Mouse (Mus musculus): ENCODE results near the gene Gad1. TPM values are rescaled to one million over a fixed set of nuclear protein-coding genes. Genes with fewer than 3 reads are reported as not detected.

Gad1 gene
- polyA plus RNA-seq (2012; rRNA removed) = 125 and 130 TPM in 2 replicates

DNA sequence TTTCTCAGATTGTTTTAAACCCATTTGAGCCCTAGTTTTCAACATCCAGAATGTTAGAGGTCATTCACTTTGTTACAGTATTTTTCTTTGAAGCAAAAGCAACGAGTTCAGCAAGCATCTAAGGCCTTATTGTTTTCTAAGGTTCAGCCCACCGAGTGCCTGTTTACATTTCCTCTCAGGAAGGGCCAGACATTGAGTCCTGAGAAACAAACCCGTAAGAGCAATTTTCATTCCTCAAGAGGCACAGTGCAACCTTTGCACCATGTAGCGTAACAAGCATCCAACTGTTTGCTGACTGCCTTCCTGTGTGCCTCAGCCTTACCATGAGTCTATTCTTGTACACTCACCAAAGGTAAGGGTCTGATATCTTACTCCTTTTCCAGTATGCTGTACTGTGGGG, at the start of gene Gad1:
Gene Gad1 (plus strand): TSS at position 301 of the 400 bp plus-strand sequence.

DNA sequence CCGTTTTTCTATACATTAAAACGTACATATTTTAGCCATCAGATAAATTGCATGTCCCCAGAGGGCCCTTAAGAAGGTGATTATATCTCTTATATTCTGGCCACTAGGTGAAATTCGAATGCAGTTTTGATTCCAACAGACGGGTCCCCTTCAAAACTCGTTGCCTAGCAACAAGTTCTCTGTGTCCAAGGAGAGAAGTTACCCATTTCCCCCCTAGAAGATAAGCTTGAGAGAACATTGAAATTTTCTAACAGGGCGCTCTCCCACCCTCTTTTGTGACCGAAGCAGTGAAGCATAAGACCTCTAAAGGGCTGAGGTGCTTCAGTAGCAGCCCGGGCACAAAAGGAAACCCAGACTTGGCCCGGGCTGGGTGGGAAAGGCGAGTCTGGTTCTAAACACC, 44.4 kb upstream of the Gad1 start, which contains the start of gene Erich2:
Gene Erich2 (plus strand): TSS at position 324 of the 400 bp plus-strand sequence.

Other genes starting within 250 kb of the Gad1 start
- gene Sp5, start 78.1 kb upstream of the Gad1 start, polyA plus RNA-seq (2012; rRNA removed) = 11.4 and 13.0 TPM in 2 replicates
- 3.5 and 3.7 TPM in 2 replicates for gene Erich2, start 44.3 kb upstream of the Gad1 start, polyA plus RNA-seq (2012; rRNA removed)
- gene Gorasp2, start 108.5 kb downstream of the Gad1 start, polyA plus RNA-seq (2012; rRNA removed) = 72.6 and 87.4 TPM in 2 replicates
- 0.45 and 1.0 TPM in 2 replicates for gene Gm26558, start 109.0 kb downstream of the Gad1 start, polyA plus RNA-seq (2012; rRNA removed)